Mouse (Mus musculus) kidney, postnatal 10 days (tissue): ENCODE measurements around the gene Osbpl7.

Experiments
- DNase-seq: peaks from one replicate; pipeline ENCODE4 v3.0.0; 2021; ENCODE audit warnings: mixed read lengths

Osbpl7 gene

DNA sequence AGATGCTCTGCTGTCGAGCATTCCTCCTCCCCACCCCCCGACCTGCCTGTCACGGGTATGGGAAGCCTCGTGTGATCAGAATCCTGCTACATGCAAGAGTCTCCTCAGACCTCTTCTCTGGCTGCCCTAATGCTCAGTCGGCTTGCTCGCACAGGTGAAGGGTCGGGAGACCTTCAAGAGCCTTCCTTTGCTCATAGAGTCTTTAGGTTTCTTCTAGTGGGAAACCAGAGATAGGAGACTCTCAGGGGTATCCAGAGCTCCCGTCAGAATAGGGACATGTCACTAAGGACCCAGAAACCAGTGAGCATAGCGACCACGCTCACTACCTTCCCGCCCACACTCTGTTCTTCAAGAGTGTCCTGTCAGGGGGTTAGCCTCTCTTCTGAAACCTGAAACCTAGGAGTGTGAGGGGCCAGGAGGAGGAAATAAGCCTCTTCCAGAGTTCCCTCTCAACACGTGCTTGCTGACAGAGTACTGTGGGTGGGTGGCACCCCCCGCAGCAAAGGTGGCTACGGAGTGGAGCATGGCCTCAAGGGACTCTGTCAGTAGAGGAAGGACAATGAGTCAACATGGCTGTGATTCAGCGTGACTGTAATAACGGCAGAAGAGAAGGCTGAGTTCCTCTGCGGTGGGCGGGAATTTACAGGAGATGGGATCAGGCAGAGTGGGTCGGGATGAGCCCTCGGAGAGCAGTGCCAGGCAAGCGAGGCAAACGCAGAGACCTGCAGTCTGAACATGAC, 33.1 kb downstream of the Osbpl7 start:
- DNase-seq, result no peak

GRCm38 (mm10) chr11:97084821-97085505, 34.5 kb downstream of the Osbpl7 start:
- DNase-seq, result no peak

- no peak for DNase-seq
Observed at GRCm38 (mm10) chr11:97086365-97086764, 35.9 kb downstream of the Osbpl7 start.

GRCm38 (mm10) chr11:97094600-97094999, 44.2 kb downstream of the Osbpl7 start:
- no peak for DNase-seq

GRCm38 (mm10) chr11:97098791-97099190, 48.4 kb downstream of the Osbpl7 start:
- peak; percentile 50 for DNase-seq

DNA sequence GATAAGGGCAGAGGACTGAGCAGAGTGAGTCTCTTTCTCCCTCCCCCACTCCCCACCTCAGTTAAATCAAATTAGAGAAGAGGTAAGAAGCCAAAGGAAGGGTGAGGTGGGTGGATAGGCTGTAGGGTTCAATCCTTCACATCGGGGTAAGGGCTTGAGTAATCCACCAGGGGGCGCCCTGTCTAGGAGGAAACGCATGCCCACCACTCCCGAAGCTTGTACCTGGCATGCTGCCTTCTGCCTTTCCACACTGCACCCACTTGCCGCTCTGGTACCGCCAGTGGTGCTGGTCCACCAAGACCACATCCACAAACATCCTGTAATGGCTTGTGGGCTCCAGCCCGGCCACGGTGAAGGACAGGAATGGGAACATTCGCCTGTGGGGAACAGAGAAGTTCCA, 51.3 kb downstream of the Osbpl7 start:
- DNase-seq, result peak; percentile 83

DNA sequence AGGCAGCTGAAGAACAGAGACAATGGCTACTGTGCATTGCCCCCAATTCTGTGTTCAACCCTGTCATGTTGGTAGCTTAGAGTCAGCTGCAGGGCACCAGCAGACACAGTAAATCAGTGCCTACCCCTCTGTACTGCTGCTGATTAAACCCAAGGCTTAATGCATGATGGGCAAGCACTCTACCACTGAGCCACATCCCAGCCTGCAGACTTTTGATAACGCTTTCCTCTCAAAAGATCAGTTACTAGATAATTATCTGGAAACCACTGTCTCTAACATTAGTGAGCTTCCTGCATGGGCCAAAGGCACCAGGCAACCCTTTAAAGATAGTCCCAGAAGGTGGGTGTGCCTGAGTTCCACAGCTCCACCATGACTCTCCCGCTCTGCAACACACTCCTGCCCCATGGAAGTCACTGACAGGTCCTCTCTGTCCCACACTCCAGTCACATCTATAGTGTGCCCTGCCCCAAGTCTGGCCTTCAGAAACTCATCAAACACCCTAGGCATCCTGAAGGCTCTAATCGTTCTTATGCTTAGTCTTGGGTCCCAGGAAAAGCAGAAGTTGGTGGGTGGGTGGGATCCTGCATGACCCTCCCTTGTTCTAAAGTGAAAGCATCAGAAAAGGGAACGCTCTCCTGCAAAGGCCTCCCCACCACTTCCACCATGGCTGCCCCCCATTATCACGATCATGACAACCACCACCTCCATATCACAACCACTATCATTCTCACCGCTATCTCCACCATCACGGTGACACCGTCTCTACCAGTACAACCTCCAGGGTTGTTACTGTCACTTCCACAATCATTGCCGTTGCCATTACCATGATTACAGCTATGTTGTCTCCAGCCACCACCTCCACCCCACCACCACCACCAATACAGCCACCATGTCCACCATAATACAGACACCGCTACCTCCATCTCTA, 53.0 kb downstream of the Osbpl7 start:
- no peak for DNase-seq

DNA sequence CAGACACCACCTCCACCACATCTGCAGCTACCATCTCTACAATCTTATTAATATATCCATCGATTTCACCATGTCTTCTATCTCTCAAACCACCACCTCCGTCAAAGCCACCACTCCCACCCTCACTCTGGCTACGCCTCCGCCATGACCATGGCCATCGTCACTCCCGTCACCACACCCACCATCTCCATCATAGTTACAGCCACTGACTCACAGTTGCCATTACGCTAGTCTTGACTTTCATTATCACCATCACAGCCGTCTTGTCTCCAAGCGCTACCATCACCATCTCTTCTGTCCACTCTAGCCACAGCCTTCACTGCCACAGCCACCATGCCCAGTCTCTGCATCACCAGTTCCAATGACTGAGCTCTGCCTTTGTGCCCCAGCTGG, 53.7 kb downstream of the Osbpl7 start:
- DNase-seq, result no peak

- DNase-seq, result no peak
Observed at GRCm38 (mm10) chr11:97108976-97109375, 58.5 kb downstream of the Osbpl7 start.

DNA sequence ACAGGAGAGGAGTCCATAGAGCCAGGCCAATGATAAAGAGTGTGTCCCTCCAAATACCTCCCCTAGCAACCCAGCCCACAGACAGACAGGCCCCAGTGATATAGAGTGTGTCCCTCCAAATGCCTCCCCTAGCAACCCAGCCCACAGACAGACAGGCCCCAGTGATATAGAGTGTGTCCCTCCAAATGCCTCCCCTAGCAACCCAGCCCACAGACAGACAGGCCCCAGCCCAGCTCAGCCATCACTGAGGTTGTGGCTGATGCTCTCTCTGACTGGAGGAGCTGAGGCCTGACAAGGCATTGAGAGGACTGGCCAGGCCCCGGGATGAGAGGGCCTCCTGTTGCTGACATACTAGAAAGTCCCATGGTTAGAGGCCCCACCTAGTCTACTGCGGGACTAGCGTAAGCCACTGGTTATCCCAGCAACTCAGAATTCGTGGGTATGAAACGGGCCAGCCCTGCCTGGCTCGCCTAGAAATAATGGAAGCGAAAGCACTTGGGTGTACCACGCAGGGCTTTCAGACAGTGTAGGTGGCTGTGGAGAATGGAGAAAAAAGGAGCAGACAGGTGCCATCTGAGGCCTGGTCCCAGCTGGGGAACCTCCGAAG, 62.2 kb downstream of the Osbpl7 start:
- no peak for DNase-seq

- DNase-seq, result no peak
Observed at GRCm38 (mm10) chr11:97114671-97115601, 64.5 kb downstream of the Osbpl7 start, which contains the start of gene Tbx21. Tbx21 (minus strand) TSS chr11:97115331.

GRCm38 (mm10) chr11:97115797-97116196, 65.4 kb downstream of the Osbpl7 start:
- no peak for DNase-seq
